Mouse (Mus musculus) liver, adult 2 months (tissue): ENCODE results near the gene Bet1l. TPM values are rescaled to one million over a fixed set of nuclear protein-coding genes. Genes with fewer than 3 reads are reported as not detected.
A peak's percentile ranks its signal among the peaks of the same experiment; 100 is the strongest.

Experiments used
- DNase-seq: peaks from one replicate; pipeline ENCODE4 v3.0.0-alpha.2; 2011; ENCODE audit warnings: low read depth, low spot score; ENCODE audit errors: extremely low read depth
- H3K27ac ChIP-seq: fragments of 200-500 bp; replicated peaks from 2 replicates; pipeline ENCODE4 v1.5.1; 2012; ENCODE audit warnings: low read depth, mild to moderate bottlenecking, control low read depth, inconsistent platforms, low read length; ENCODE audit not compliant: insufficient read depth
- H3K27me3 ChIP-seq: fragments of 200-500 bp; 2 replicates; pipeline ENCODE4 v1.6.1; 2012; ENCODE audit warnings: mild to moderate bottlenecking, moderate library complexity, low read length, inconsistent platforms; ENCODE audit not compliant: control insufficient read depth, insufficient read depth
- H3K36me3 ChIP-seq: fragments of 200-500 bp; 2 replicates; pipeline ENCODE4 v1.6.1; 2012; ENCODE audit warnings: low read length, inconsistent platforms; ENCODE audit not compliant: control insufficient read depth, insufficient read depth
- H3K4me1 ChIP-seq: fragments of 200-500 bp; 2 replicates; pipeline ENCODE4 v1.6.1; 2011; ENCODE audit warnings: low read length; ENCODE audit not compliant: control insufficient read depth, insufficient read depth
- H3K4me3 ChIP-seq: fragments of 200-500 bp; 2 replicates; pipeline ENCODE4 v1.5.1; 2011; ENCODE audit warnings: low read depth, mild to moderate bottlenecking, control low read depth, low read length, moderate library complexity; ENCODE audit not compliant: insufficient read depth
- H3K79me2 ChIP-seq: fragments of 200-500 bp; 2 replicates; pipeline ENCODE4 v1.6.1; 2012; ENCODE audit warnings: inconsistent platforms, mild to moderate bottlenecking, low read length, moderate library complexity; ENCODE audit not compliant: control insufficient read depth, insufficient read depth
- H3K9ac ChIP-seq: fragments of 200-500 bp; 2 replicates; pipeline ENCODE4 v1.6.1; 2012; ENCODE audit warnings: low read depth, mild to moderate bottlenecking, control low read depth, inconsistent platforms, low read length
- CTCF ChIP-seq: fragments of 200-500 bp; IDR thresholded peaks from 2 replicates; pipeline ENCODE4 v1.5.1; 2011; ENCODE audit warnings: low read depth, low read length, control low read depth
- POLR2A ChIP-seq: fragments of 200-500 bp; IDR thresholded peaks from 2 replicates; pipeline ENCODE4 v1.6.1; 2011; ENCODE audit warnings: low read length, control low read depth; ENCODE audit not compliant: insufficient read depth; ENCODE audit errors: extremely low read depth
- WGBS: fragments of 180-500 bp; shearing (Covaris S2); methylation state at CpG from one replicate; pipeline ENCODE4 v1.1.7; 2018; 5-methylcytosine and 5-hydroxymethylcytosine counted together
- polyA plus RNA-seq: library from polyadenylated mRNA; depleted of rRNA; stranded (reverse); fragments of >200 nt; gene quantifications from 2 replicates; pipeline ENCODE4 v1.2.3, GENCODE M21; 2012
- total RNA-seq: library from RNA; depleted of rRNA; stranded (reverse); fragments of >200 nt; gene quantifications from 2 replicates; pipeline ENCODE4 v1.2.3, GENCODE M21; 2014

Gene Bet1l
- total and polyA plus RNA-seq, 2 experiments: 15.0 to 29.2 TPM

GRCm38 (mm10) chr7:140847755-140848580 is 9.4 kb downstream of the Bet1l start, which contains the start of gene Odf3:
Odf3 (plus strand) TSS chr7:140847805.
- Histone ChIP-seq H3K4me3 (no peak within 1 kb of the TSS), H3K9ac (no peak within 1 kb of the TSS), H3K79me2 (peaks cover 6% of the 10 kb centered on the region; the same call in 1 of the 2 replicates), H3K4me1 (peaks cover 28% of the 10 kb centered on the region), H3K27me3 (no peaks in the 10 kb centered on the region), H3K27ac (no peak within 1 kb of the TSS), H3K36me3 (peaks cover 3% of the 10 kb centered on the region; the same call in 1 of the 2 replicates)
- WGBS: 56% methylated on average over 11 of the region's 11 CpGs
- DNase-seq: no peak
- TF ChIP-seq POLR2A (no peak), CTCF (no peak)

GRCm38 (mm10) chr7:140846676-140847075 is 10.7 kb downstream of the Bet1l start:
- Histone ChIP-seq H3K27ac (no peak overlapping the region), H3K36me3 (no peaks in the 10 kb centered on the region), H3K79me2 (no peaks in the 10 kb centered on the region), H3K4me1 (peaks cover 16% of the 10 kb centered on the region), H3K27me3 (no peaks in the 10 kb centered on the region), H3K4me3 (no peak overlapping the region), H3K9ac (no peak overlapping the region)
- WGBS: 76% methylated on average over 10 of the region's 10 CpGs
- DNase-seq: no peak
- TF ChIP-seq CTCF (no peak), POLR2A (no peak)

GRCm38 (mm10) chr7:140845683-140846082 is 11.7 kb downstream of the Bet1l start:
- no peak for TF ChIP-seq CTCF
- TF ChIP-seq POLR2A: no peak
- no peak for DNase-seq
- Histone ChIP-seq H3K4me3 (no peak overlapping the region), H3K9ac (no peak overlapping the region), H3K36me3 (no peaks in the 10 kb centered on the region), H3K4me1 (peaks cover 7% of the 10 kb centered on the region), H3K27me3 (no peaks in the 10 kb centered on the region), H3K79me2 (no peaks in the 10 kb centered on the region), H3K27ac (no peak overlapping the region)
- WGBS: 51% methylated on average over 4 of the region's 4 CpGs

- Histone ChIP-seq H3K4me3 (no peak within 1 kb of the TSS), H3K36me3 (no peaks in the 10 kb centered on the region), H3K27me3 (no peaks in the 10 kb centered on the region), H3K4me1 (peaks cover 3% of the 10 kb centered on the region; the same call in 1 of the 2 replicates), H3K79me2 (no peaks in the 10 kb centered on the region), H3K27ac (no peak within 1 kb of the TSS), H3K9ac (no peak within 1 kb of the TSS)
- TF ChIP-seq CTCF (peak; percentile 94), POLR2A (no peak)
- 28% methylated on average over 14 of the region's 14 CpGs for WGBS
- peak; percentile 73 for DNase-seq
Observed at GRCm38 (mm10) chr7:140844905-140845665, 12.3 kb downstream of the Bet1l start, which contains the start of gene Scgb1c1. Scgb1c1 (plus strand) TSS chr7:140845547.

- WGBS: 77% methylated on average over 7 of the region's 7 CpGs
Observed at GRCm38 (mm10) chr7:140843806-140844205, 13.6 kb downstream of the Bet1l start.

More at GRCm38 (mm10) chr7:140843806-140844205, 13.6 kb downstream of the Bet1l start:
- Histone ChIP-seq H3K27ac (no peak overlapping the region), H3K27me3 (no peaks in the 10 kb centered on the region), H3K9ac (no peak overlapping the region), H3K36me3 (0 out of 2 replicates have a peak, but pooled peaks cover 3% of the 10 kb centered on the region), H3K4me3 (no peak overlapping the region), H3K79me2 (no peaks in the 10 kb centered on the region), H3K4me1 (peaks cover 3% of the 10 kb centered on the region; the same call in 1 of the 2 replicates)
- DNase-seq: no peak
- TF ChIP-seq CTCF (no peak), POLR2A (no peak)
